Mouse (Mus musculus) G1E-ER4 (cell line): ENCODE results near the gene Lrrc17. TPM values are rescaled to one million over a fixed set of nuclear protein-coding genes. Genes with fewer than 3 reads are reported as not detected.

Experiments used
- GATA1 ChIP-seq: IDR thresholded peaks from one replicate; pipeline ENCODE4 v1.8.0; 2012; ENCODE audit warnings: low read length, inconsistent platforms
- polyA plus RNA-seq: library from polyadenylated mRNA; stranded (reverse); fragments of >175 nt; gene quantifications from 2 replicates; pipeline ENCODE4 v1.2.3, GENCODE M21; 2012

Gene Lrrc17
- not detected in 2 replicates for polyA plus RNA-seq

GRCm38 (mm10) chr5:21543409-21544201, at the start of gene Lrrc17:
Lrrc17 (plus strand) TSS chr5:21543559.
- no peak for TF ChIP-seq GATA1

GRCm38 (mm10) chr5:21494781-21495180, 48.6 kb upstream of the Lrrc17 start:
- no peak for TF ChIP-seq GATA1

- no peak for TF ChIP-seq GATA1
Measured at GRCm38 (mm10) chr5:21496321-21496720, 47.0 kb upstream of the Lrrc17 start.

- no peak for TF ChIP-seq GATA1
Measured at GRCm38 (mm10) chr5:21496881-21497280, 46.5 kb upstream of the Lrrc17 start.

- TF ChIP-seq GATA1: no peak
Measured at GRCm38 (mm10) chr5:21498490-21498889, 44.9 kb upstream of the Lrrc17 start.

GRCm38 (mm10) chr5:21498925-21499324, 44.4 kb upstream of the Lrrc17 start:
- no peak for TF ChIP-seq GATA1

- TF ChIP-seq GATA1: no peak
Measured at GRCm38 (mm10) chr5:21500133-21500532, 43.2 kb upstream of the Lrrc17 start.

- no peak for TF ChIP-seq GATA1
Measured at GRCm38 (mm10) chr5:21500941-21501340, 42.4 kb upstream of the Lrrc17 start.

GRCm38 (mm10) chr5:21502936-21503610, 40.3 kb upstream of the Lrrc17 start:
- TF ChIP-seq GATA1: no peak

- TF ChIP-seq GATA1: no peak
Measured at GRCm38 (mm10) chr5:21505159-21505558, 38.2 kb upstream of the Lrrc17 start.

- no peak for TF ChIP-seq GATA1
Measured at GRCm38 (mm10) chr5:21506887-21507286, 36.5 kb upstream of the Lrrc17 start.

GRCm38 (mm10) chr5:21509801-21510200, 33.6 kb upstream of the Lrrc17 start:
- TF ChIP-seq GATA1: no peak

- no peak for TF ChIP-seq GATA1
Measured at GRCm38 (mm10) chr5:21513363-21513762, 30.0 kb upstream of the Lrrc17 start.

- TF ChIP-seq GATA1: no peak
Measured at GRCm38 (mm10) chr5:21517562-21517961, 25.8 kb upstream of the Lrrc17 start.

- no peak for TF ChIP-seq GATA1
Measured at GRCm38 (mm10) chr5:21518207-21518606, 25.2 kb upstream of the Lrrc17 start.

GRCm38 (mm10) chr5:21519166-21519565, 24.2 kb upstream of the Lrrc17 start:
- no peak for TF ChIP-seq GATA1
